Mouse (Mus musculus) left cerebral cortex, adult 11 months (tissue): ENCODE measurements around the gene Hps4.
A peak's percentile ranks its signal among the peaks of the same experiment; 100 is the strongest.

Experiments
- DNase-seq: peaks from one replicate; pipeline ENCODE4 v3.0.0; 2022; ENCODE audit warnings: low spot score

The Hps4 gene

GRCm38 (mm10) chr5:112324637-112325545, 18.0 kb upstream of the Hps4 start:
- DNase-seq, result no peak

GRCm38 (mm10) chr5:112325546-112326445, 17.1 kb upstream of the Hps4 start, which contains the start of gene Tfip11:
Tfip11 (plus strand) TSS chr5:112326358.
- DNase-seq, result peak; percentile 93

- DNase-seq, result no peak
Observed at GRCm38 (mm10) chr5:112326446-112327009, 16.4 kb upstream of the Hps4 start.

GRCm38 (mm10) chr5:112327854-112328253, 15.0 kb upstream of the Hps4 start:
- no peak for DNase-seq

GRCm38 (mm10) chr5:112329805-112330564, 12.9 kb upstream of the Hps4 start:
- DNase-seq, result no peak

GRCm38 (mm10) chr5:112335473-112335872, 7.4 kb upstream of the Hps4 start:
- DNase-seq, result no peak

- DNase-seq, result no peak
Observed at GRCm38 (mm10) chr5:112337004-112337403, 5.9 kb upstream of the Hps4 start.

GRCm38 (mm10) chr5:112339215-112339614, 3.7 kb upstream of the Hps4 start:
- no peak for DNase-seq

GRCm38 (mm10) chr5:112343205-112343595, 317 bp downstream of the Hps4 start:
- DNase-seq, result no peak

GRCm38 (mm10) chr5:112344092-112344960, 1.4 kb downstream of the Hps4 start:
- peak; percentile 67 for DNase-seq

GRCm38 (mm10) chr5:112346211-112346965, 3.5 kb downstream of the Hps4 start:
- no peak for DNase-seq

GRCm38 (mm10) chr5:112349169-112349568, 6.3 kb downstream of the Hps4 start:
- no peak for DNase-seq

- DNase-seq, result no peak
Observed at GRCm38 (mm10) chr5:112355493-112355892, 12.6 kb downstream of the Hps4 start.

- DNase-seq, result no peak
Observed at GRCm38 (mm10) chr5:112355910-112356309, 13.0 kb downstream of the Hps4 start, which contains the start of gene Gm6583. Gm6583 (minus strand) TSS chr5:112356033.

GRCm38 (mm10) chr5:112356322-112356721, 13.4 kb downstream of the Hps4 start:
- no peak for DNase-seq

GRCm38 (mm10) chr5:112359520-112359919, 16.6 kb downstream of the Hps4 start:
- no peak for DNase-seq

- no peak for DNase-seq
Observed at GRCm38 (mm10) chr5:112360077-112360476, 17.2 kb downstream of the Hps4 start.

GRCm38 (mm10) chr5:112364184-112364797, 21.4 kb downstream of the Hps4 start:
- DNase-seq, result no peak

GRCm38 (mm10) chr5:112366879-112367278, 24.0 kb downstream of the Hps4 start:
- DNase-seq, result no peak
